Mouse (Mus musculus): ENCODE measurements around the gene Cenpf. TPM values are rescaled to one million over a fixed set of nuclear protein-coding genes. Genes with fewer than 3 reads are reported as not detected.
"Not testable (repeated sequence)": the region's sequence is repeated elsewhere in the genome, so short reads cannot be mapped to it uniquely, and the experiment has no call there.

Cenpf gene
- polyA plus RNA-seq, 1 experiment from 2014 or later, result 96.1 TPM

- WGBS, result 36% methylated on average over 3 of the region's 3 CpGs
- H3K36me3 ChIP-seq, H3K27ac ChIP-seq: not testable (repeated sequence)
Measured at GRCm38 (mm10) chr1:189692442-189692841, 4.6 kb upstream of the Cenpf start.

GRCm38 (mm10) chr1:189689050-189689833, 1.4 kb upstream of the Cenpf start:
- H3K27ac ChIP-seq, result peak overlapping the region; percentile 47; the same call in 1 of the 2 replicates
- ATAC-seq (ENCODE audit: insufficient number of reproducible peaks, insufficient read depth, low FRiP score, low TSS enrichment), result no peak

More at GRCm38 (mm10) chr1:189692442-189692841, 4.6 kb upstream of the Cenpf start:
- not testable (repeated sequence) for H3K9ac ChIP-seq; ATAC-seq (ENCODE audit: insufficient number of reproducible peaks, insufficient read depth, low FRiP score, low TSS enrichment); H3K4me2 ChIP-seq (replicated peaks); H3K4me3 ChIP-seq; H3K27me3 ChIP-seq; H3K9me3 ChIP-seq; H3K4me1 ChIP-seq

GRCm38 (mm10) chr1:189688388-189688750, 483 bp upstream of the Cenpf start:
- H3K27ac ChIP-seq, result peak overlapping the region; percentile 50; the same call in 1 of the 2 replicates
- H3K27me3 ChIP-seq, result no peaks in the 10 kb centered on the region
- peaks cover 22% of the 10 kb centered on the region for H3K4me1 ChIP-seq
- no peak; the same call in 1 of the 2 replicates for ATAC-seq (ENCODE audit: insufficient number of reproducible peaks, insufficient read depth, low FRiP score, low TSS enrichment)
- WGBS, result under 1% methylated on average over 15 of the region's 15 CpGs
- H3K9me3 ChIP-seq, result no peaks in the 10 kb centered on the region
- H3K9ac ChIP-seq, result peak overlapping the region; percentile 31; the same call in 1 of the 2 replicates
- peak overlapping the region; percentile 81 for H3K4me3 ChIP-seq
- peaks cover 14% of the 10 kb centered on the region for H3K36me3 ChIP-seq
- H3K4me2 ChIP-seq (replicated peaks), result peak overlapping the region; percentile 88

More at GRCm38 (mm10) chr1:189689050-189689833, 1.4 kb upstream of the Cenpf start:
- Histone ChIP-seq H3K4me2 (replicated peaks) (peak overlapping the region; percentile 88), H3K27me3 (no peaks in the 10 kb centered on the region), H3K4me1 (peaks cover 22% of the 10 kb centered on the region), H3K4me3 (peak overlapping the region; percentile 81), H3K9ac (no peak overlapping the region), H3K36me3 (peaks cover 6% of the 10 kb centered on the region), H3K9me3 (no peaks in the 10 kb centered on the region)
- 34% methylated on average over 4 of the region's 4 CpGs for WGBS

GRCm38 (mm10) chr1:189686025-189686424, 1.9 kb downstream of the Cenpf start:
- WGBS, result 86% methylated on average over 6 of the region's 6 CpGs
- H3K9me3 ChIP-seq, result no peaks in the 10 kb centered on the region
- H3K36me3 ChIP-seq, result peaks cover 26% of the 10 kb centered on the region
- no peaks in the 10 kb centered on the region for H3K27me3 ChIP-seq
- ATAC-seq (ENCODE audit: insufficient number of reproducible peaks, insufficient read depth, low FRiP score, low TSS enrichment), result no peak
- H3K4me1 ChIP-seq, result peaks cover 22% of the 10 kb centered on the region
- peak overlapping the region; percentile 88 for H3K4me2 ChIP-seq (replicated peaks)
- no peak overlapping the region for H3K27ac ChIP-seq
- H3K9ac ChIP-seq, result no peak overlapping the region
- H3K4me3 ChIP-seq, result no peak overlapping the region

- Histone ChIP-seq H3K27ac (no peak overlapping the region), H3K9ac (no peak overlapping the region), H3K36me3 (peaks cover 37% of the 10 kb centered on the region), H3K4me2 (replicated peaks) (no peak overlapping the region), H3K9me3 (no peaks in the 10 kb centered on the region), H3K4me3 (no peak overlapping the region), H3K27me3 (no peaks in the 10 kb centered on the region), H3K4me1 (peaks cover 22% of the 10 kb centered on the region)
- ATAC-seq (ENCODE audit: insufficient number of reproducible peaks, insufficient read depth, low FRiP score, low TSS enrichment), result no peak
- WGBS, result 94% methylated on average over 9 of the region's 9 CpGs
Measured at GRCm38 (mm10) chr1:189684786-189685415, 3.0 kb downstream of the Cenpf start.

GRCm38 (mm10) chr1:189679555-189679954, 8.3 kb downstream of the Cenpf start:
- H3K9ac ChIP-seq, result no peak overlapping the region
- no peaks in the 10 kb centered on the region for H3K4me1 ChIP-seq
- 95% methylated on average over 3 of the region's 3 CpGs for WGBS
- no peak overlapping the region for H3K4me3 ChIP-seq
- peaks cover 69% of the 10 kb centered on the region for H3K36me3 ChIP-seq
- H3K27ac ChIP-seq, result no peak overlapping the region
- no peak overlapping the region for H3K4me2 ChIP-seq (replicated peaks)
- H3K27me3 ChIP-seq, result no peaks in the 10 kb centered on the region
- ATAC-seq (ENCODE audit: insufficient number of reproducible peaks, insufficient read depth, low FRiP score, low TSS enrichment), result no peak
- H3K9me3 ChIP-seq, result no peaks in the 10 kb centered on the region

- H3K9ac ChIP-seq, result no peak overlapping the region
- H3K9me3 ChIP-seq, result no peaks in the 10 kb centered on the region
- no peak overlapping the region for H3K4me2 ChIP-seq (replicated peaks)
- H3K27ac ChIP-seq, result no peak overlapping the region
- 88% methylated on average over 4 of the region's 4 CpGs for WGBS
- no peaks in the 10 kb centered on the region for H3K4me1 ChIP-seq
- H3K27me3 ChIP-seq, result no peaks in the 10 kb centered on the region
- H3K36me3 ChIP-seq, result peaks cover 77% of the 10 kb centered on the region
- no peak overlapping the region for H3K4me3 ChIP-seq
- no peak for ATAC-seq (ENCODE audit: insufficient number of reproducible peaks, insufficient read depth, low FRiP score, low TSS enrichment)
Measured at GRCm38 (mm10) chr1:189675953-189676352, 11.9 kb downstream of the Cenpf start.

GRCm38 (mm10) chr1:189675421-189675820, 12.5 kb downstream of the Cenpf start:
- no peak overlapping the region for H3K4me2 ChIP-seq (replicated peaks)
- H3K4me3 ChIP-seq, result no peak overlapping the region
- H3K27me3 ChIP-seq, result no peaks in the 10 kb centered on the region
- no peak for ATAC-seq (ENCODE audit: insufficient number of reproducible peaks, insufficient read depth, low FRiP score, low TSS enrichment)
- no peaks in the 10 kb centered on the region for H3K4me1 ChIP-seq
- H3K27ac ChIP-seq, result no peak overlapping the region
- peaks cover 76% of the 10 kb centered on the region for H3K36me3 ChIP-seq
- no peaks in the 10 kb centered on the region for H3K9me3 ChIP-seq
- no peak overlapping the region for H3K9ac ChIP-seq
- 92% methylated on average over 1 of the region's 1 CpGs for WGBS

GRCm38 (mm10) chr1:189665966-189666365, 21.9 kb downstream of the Cenpf start:
- no peaks in the 10 kb centered on the region for H3K4me1 ChIP-seq
- H3K27me3 ChIP-seq, result no peaks in the 10 kb centered on the region
- no peak overlapping the region for H3K9ac ChIP-seq
- no peaks in the 10 kb centered on the region for H3K9me3 ChIP-seq
- peaks cover 38% of the 10 kb centered on the region for H3K36me3 ChIP-seq
- 89% methylated on average over 3 of the region's 3 CpGs for WGBS
- no peak overlapping the region for H3K4me3 ChIP-seq
- no peak for ATAC-seq (ENCODE audit: insufficient number of reproducible peaks, insufficient read depth, low FRiP score, low TSS enrichment)
- no peak overlapping the region for H3K27ac ChIP-seq
- no peak overlapping the region for H3K4me2 ChIP-seq (replicated peaks)

- H3K9ac ChIP-seq, result no peak overlapping the region
- no peak overlapping the region for H3K4me3 ChIP-seq
- no peak overlapping the region for H3K4me2 ChIP-seq (replicated peaks)
- no peak for ATAC-seq (ENCODE audit: insufficient number of reproducible peaks, insufficient read depth, low FRiP score, low TSS enrichment)
- H3K9me3 ChIP-seq, result no peaks in the 10 kb centered on the region
- H3K27me3 ChIP-seq, result no peaks in the 10 kb centered on the region
- no peaks in the 10 kb centered on the region for H3K4me1 ChIP-seq
- WGBS, result 73% methylated on average over 4 of the region's 4 CpGs
- peaks cover 28% of the 10 kb centered on the region for H3K36me3 ChIP-seq
- no peak overlapping the region for H3K27ac ChIP-seq
Measured at GRCm38 (mm10) chr1:189664873-189665144, 23.1 kb downstream of the Cenpf start.

- no peak for ATAC-seq (ENCODE audit: insufficient number of reproducible peaks, insufficient read depth, low FRiP score, low TSS enrichment)
- Histone ChIP-seq H3K27me3 (no peaks in the 10 kb centered on the region), H3K4me3 (no peak overlapping the region), H3K36me3 (peaks cover 28% of the 10 kb centered on the region), H3K9me3 (no peaks in the 10 kb centered on the region), H3K4me1 (no peaks in the 10 kb centered on the region), H3K27ac (no peak overlapping the region), H3K4me2 (replicated peaks) (no peak overlapping the region), H3K9ac (no peak overlapping the region)
- WGBS, result 84% methylated on average over 10 of the region's 10 CpGs
Measured at GRCm38 (mm10) chr1:189664061-189664872, 23.6 kb downstream of the Cenpf start.
